Mouse (Mus musculus) neural tube, embryonic 13.5 days (tissue): ENCODE data around the gene Vax2. TPM values are rescaled to one million over a fixed set of nuclear protein-coding genes. Genes with fewer than 3 reads are reported as not detected.

Experiments used
- ATAC-seq: fragments of 200-750 bp; cut with Nextera tagmentation; 2 replicates; pipeline ENCODE4 v1.8.0; 2017; ENCODE audit warnings: low read depth, mild to moderate bottlenecking, moderate TSS enrichment, moderate library complexity
- H3K27ac ChIP-seq: fragments of 300-500 bp; sonication (generic); replicated peaks from 2 replicates; pipeline ENCODE4 v1.5.1; 2015; ENCODE audit warnings: moderate library complexity, mild to moderate bottlenecking, inconsistent platforms
- H3K27me3 ChIP-seq: fragments of 300-500 bp; sonication (generic); 2 replicates; pipeline ENCODE4 v1.6.1; 2015; ENCODE audit warnings: mild to moderate bottlenecking, inconsistent platforms
- H3K36me3 ChIP-seq: fragments of 300-500 bp; sonication (generic); 2 replicates; pipeline ENCODE4 v1.6.1; 2015; ENCODE audit warnings: mild to moderate bottlenecking, inconsistent platforms
- H3K4me1 ChIP-seq: fragments of 300-500 bp; sonication (generic); replicated peaks from 2 replicates; pipeline ENCODE4 v1.6.1; 2015; ENCODE audit warnings: inconsistent platforms
- H3K4me2 ChIP-seq: fragments of 300-500 bp; sonication (generic); 2 replicates; pipeline ENCODE4 v1.6.1; 2015; ENCODE audit warnings: inconsistent platforms, mild to moderate bottlenecking, moderate library complexity
- H3K4me3 ChIP-seq: fragments of 300-500 bp; sonication (generic); 2 replicates; pipeline ENCODE4 v1.5.1; 2015; ENCODE audit warnings: mild to moderate bottlenecking, inconsistent platforms
- H3K9ac ChIP-seq: fragments of 300-500 bp; sonication (generic); 2 replicates; pipeline ENCODE4 v1.6.1; 2015; ENCODE audit warnings: moderate library complexity, mild to moderate bottlenecking, inconsistent platforms
- H3K9me3 ChIP-seq: fragments of 300-500 bp; sonication (generic); 2 replicates; pipeline ENCODE4 v1.6.1; 2016; ENCODE audit warnings: inconsistent platforms
- WGBS: fragments of 180-500 bp; shearing (Covaris S2); methylation state at CpG from one replicate; pipeline ENCODE4 v1.1.7; 2015; 5-methylcytosine and 5-hydroxymethylcytosine counted together
- polyA plus RNA-seq: library from polyadenylated mRNA; unstranded; fragments of >200 nt; fragmentation: Nextera tagmentation; extraction: Ambion mirVana; gene quantifications from 2 replicates; pipeline ENCODE4 v1.2.1, GENCODE M21; 2015

Gene Vax2
- polyA plus RNA-seq: 0.15 TPM in 1 of 2 replicates, not detected in the other

GRCm38 (mm10) chr6:83711067-83711675, at the start of gene Vax2:
Gene Vax2, plus strand, starts transcription at chr6:83711264.
- peak within 1 kb of the TSS; percentile 33 for H3K4me3 ChIP-seq
- peak within 1 kb of the TSS; percentile 51 for H3K4me2 ChIP-seq
- H3K27me3 ChIP-seq: peaks cover 100% of the 10 kb centered on the region
- 1% methylated on average over 32 of the region's 46 CpGs for WGBS
- H3K27ac ChIP-seq: no peak within 1 kb of the TSS
- no peaks in the 10 kb centered on the region for H3K36me3 ChIP-seq
- peaks cover 22% of the 10 kb centered on the region for H3K4me1 ChIP-seq
- no peak within 1 kb of the TSS for H3K9ac ChIP-seq
- peak; percentile 74 for ATAC-seq
- H3K9me3 ChIP-seq: no peaks in the 10 kb centered on the region

GRCm38 (mm10) chr6:83665009-83665408, 46.1 kb upstream of the Vax2 start:
- no peaks in the 10 kb centered on the region for H3K9me3 ChIP-seq
- H3K4me1 ChIP-seq: no peaks in the 10 kb centered on the region
- no peak overlapping the region for H3K27ac ChIP-seq
- H3K9ac ChIP-seq: no peak overlapping the region
- no peaks in the 10 kb centered on the region for H3K27me3 ChIP-seq
- 90% methylated on average over 2 of the region's 2 CpGs for WGBS
- no peak for ATAC-seq
- H3K4me3 ChIP-seq: no peak overlapping the region
- H3K36me3 ChIP-seq: no peaks in the 10 kb centered on the region
- H3K4me2 ChIP-seq: no peak overlapping the region

- no peaks in the 10 kb centered on the region for H3K36me3 ChIP-seq
- 7% methylated on average over 4 of the region's 4 CpGs for WGBS
- ATAC-seq: peak; percentile 43; the same call in 1 of the 2 replicates
Observed at GRCm38 (mm10) chr6:83673395-83673794, 37.7 kb upstream of the Vax2 start.

GRCm38 (mm10) chr6:83677757-83678156, 33.3 kb upstream of the Vax2 start, which contains the start of gene Cd207:
Gene Cd207, minus strand, starts transcription at chr6:83677857.
- Histone ChIP-seq H3K27ac (no peak within 1 kb of the TSS), H3K4me3 (no peak within 1 kb of the TSS), H3K9me3 (no peaks in the 10 kb centered on the region), H3K4me1 (no peaks in the 10 kb centered on the region), H3K36me3 (no peaks in the 10 kb centered on the region), H3K9ac (no peak within 1 kb of the TSS), H3K4me2 (no peak within 1 kb of the TSS), H3K27me3 (peaks cover 24% of the 10 kb centered on the region)
- no peak for ATAC-seq
- 83% methylated on average over 4 of the region's 4 CpGs for WGBS

More at GRCm38 (mm10) chr6:83673395-83673794, 37.7 kb upstream of the Vax2 start:
- no peak overlapping the region for H3K27ac ChIP-seq
- H3K9me3 ChIP-seq: no peaks in the 10 kb centered on the region
- no peak overlapping the region for H3K4me3 ChIP-seq
- H3K4me1 ChIP-seq: no peaks in the 10 kb centered on the region
- H3K9ac ChIP-seq: no peak overlapping the region
- H3K4me2 ChIP-seq: no peak overlapping the region
- H3K27me3 ChIP-seq: peaks cover 14% of the 10 kb centered on the region

- H3K9ac ChIP-seq: no peak overlapping the region
- no peaks in the 10 kb centered on the region for H3K4me1 ChIP-seq
- H3K4me3 ChIP-seq: no peak overlapping the region
- H3K36me3 ChIP-seq: no peaks in the 10 kb centered on the region
- H3K27me3 ChIP-seq: peaks cover 90% of the 10 kb centered on the region
- 86% methylated on average over 4 of the region's 4 CpGs for WGBS
- no peak for ATAC-seq
- H3K4me2 ChIP-seq: no peak overlapping the region
- H3K27ac ChIP-seq: no peak overlapping the region
- no peaks in the 10 kb centered on the region for H3K9me3 ChIP-seq
Observed at GRCm38 (mm10) chr6:83689374-83689773, 21.7 kb upstream of the Vax2 start.

- Histone ChIP-seq H3K9ac (no peak overlapping the region), H3K4me3 (no peak overlapping the region), H3K9me3 (no peaks in the 10 kb centered on the region), H3K27me3 (peaks cover 94% of the 10 kb centered on the region), H3K4me1 (no peaks in the 10 kb centered on the region), H3K4me2 (no peak overlapping the region), H3K27ac (no peak overlapping the region), H3K36me3 (no peaks in the 10 kb centered on the region)
- 17% methylated on average over 4 of the region's 5 CpGs for WGBS
- no peak for ATAC-seq
Observed at GRCm38 (mm10) chr6:83690277-83690676, 20.8 kb upstream of the Vax2 start.

- H3K9me3 ChIP-seq: no peaks in the 10 kb centered on the region
- no peaks in the 10 kb centered on the region for H3K4me1 ChIP-seq
- H3K4me3 ChIP-seq: no peak overlapping the region
- H3K9ac ChIP-seq: no peak overlapping the region
- no peak overlapping the region for H3K4me2 ChIP-seq
- peaks cover 94% of the 10 kb centered on the region for H3K27me3 ChIP-seq
- H3K36me3 ChIP-seq: no peaks in the 10 kb centered on the region
- no peak for ATAC-seq
- no peak overlapping the region for H3K27ac ChIP-seq
- 69% methylated on average over 2 of the region's 2 CpGs for WGBS
Observed at GRCm38 (mm10) chr6:83690936-83691335, 20.1 kb upstream of the Vax2 start.

- peaks cover 95% of the 10 kb centered on the region for H3K27me3 ChIP-seq
- under 1% methylated on average over 12 of the region's 12 CpGs for WGBS
- H3K4me3 ChIP-seq: no peak overlapping the region
- H3K36me3 ChIP-seq: no peaks in the 10 kb centered on the region
- no peak overlapping the region for H3K4me2 ChIP-seq
- no peaks in the 10 kb centered on the region for H3K4me1 ChIP-seq
- no peak for ATAC-seq
- no peak overlapping the region for H3K27ac ChIP-seq
- H3K9ac ChIP-seq: no peak overlapping the region
- no peaks in the 10 kb centered on the region for H3K9me3 ChIP-seq
Observed at GRCm38 (mm10) chr6:83692962-83693361, 18.1 kb upstream of the Vax2 start.

- H3K36me3 ChIP-seq: no peaks in the 10 kb centered on the region
- H3K4me3 ChIP-seq: no peak overlapping the region
- H3K27ac ChIP-seq: no peak overlapping the region
- under 1% methylated on average over 9 of the region's 9 CpGs for WGBS
- no peak overlapping the region for H3K4me2 ChIP-seq
- H3K27me3 ChIP-seq: peaks cover 96% of the 10 kb centered on the region
- H3K9me3 ChIP-seq: no peaks in the 10 kb centered on the region
- no peaks in the 10 kb centered on the region for H3K4me1 ChIP-seq
- no peak for ATAC-seq
- H3K9ac ChIP-seq: no peak overlapping the region
Observed at GRCm38 (mm10) chr6:83693835-83694234, 17.2 kb upstream of the Vax2 start.

GRCm38 (mm10) chr6:83695731-83696130, 15.3 kb upstream of the Vax2 start:
- H3K27me3 ChIP-seq: peaks cover 98% of the 10 kb centered on the region

GRCm38 (mm10) chr6:83696684-83697083, 14.4 kb upstream of the Vax2 start:
- no peak overlapping the region for H3K27ac ChIP-seq
- H3K27me3 ChIP-seq: peaks cover 98% of the 10 kb centered on the region
- no peak for ATAC-seq
- no peaks in the 10 kb centered on the region for H3K9me3 ChIP-seq
- H3K4me3 ChIP-seq: no peak overlapping the region
- no peak overlapping the region for H3K4me2 ChIP-seq
- no peaks in the 10 kb centered on the region for H3K36me3 ChIP-seq
- H3K4me1 ChIP-seq: no peaks in the 10 kb centered on the region
- H3K9ac ChIP-seq: no peak overlapping the region
- 3% methylated on average over 7 of the region's 7 CpGs for WGBS

More at GRCm38 (mm10) chr6:83695731-83696130, 15.3 kb upstream of the Vax2 start:
- H3K36me3 ChIP-seq: no peaks in the 10 kb centered on the region
- H3K4me1 ChIP-seq: no peaks in the 10 kb centered on the region
- H3K9ac ChIP-seq: no peak overlapping the region
- WGBS: 8% methylated on average over 3 of the region's 3 CpGs
- no peak overlapping the region for H3K4me2 ChIP-seq
- no peak for ATAC-seq
- H3K9me3 ChIP-seq: no peaks in the 10 kb centered on the region
- H3K27ac ChIP-seq: no peak overlapping the region
- H3K4me3 ChIP-seq: no peak overlapping the region

GRCm38 (mm10) chr6:83697932-83698331, 13.1 kb upstream of the Vax2 start:
- no peak overlapping the region for H3K4me2 ChIP-seq
- H3K9ac ChIP-seq: no peak overlapping the region
- WGBS: 0% methylated on average over 8 of the region's 8 CpGs
- no peak overlapping the region for H3K4me3 ChIP-seq
- no peaks in the 10 kb centered on the region for H3K4me1 ChIP-seq
- H3K36me3 ChIP-seq: no peaks in the 10 kb centered on the region
- no peak overlapping the region for H3K27ac ChIP-seq
- no peak for ATAC-seq
- H3K27me3 ChIP-seq: peaks cover 96% of the 10 kb centered on the region
- H3K9me3 ChIP-seq: no peaks in the 10 kb centered on the region

GRCm38 (mm10) chr6:83699971-83700370, 11.1 kb upstream of the Vax2 start:
- no peak overlapping the region for H3K9ac ChIP-seq
- no peaks in the 10 kb centered on the region for H3K36me3 ChIP-seq
- no peak overlapping the region for H3K4me2 ChIP-seq
- no peak for ATAC-seq
- no peak overlapping the region for H3K4me3 ChIP-seq
- peaks cover 96% of the 10 kb centered on the region for H3K27me3 ChIP-seq
- H3K9me3 ChIP-seq: no peaks in the 10 kb centered on the region
- WGBS: under 1% methylated on average over 5 of the region's 5 CpGs
- H3K4me1 ChIP-seq: no peaks in the 10 kb centered on the region
- H3K27ac ChIP-seq: no peak overlapping the region
